Mouse (Mus musculus): ENCODE measurements around the gene Neurl1b. TPM values are rescaled to one million over a fixed set of nuclear protein-coding genes. Genes with fewer than 3 reads are reported as not detected.

Neurl1b gene
- polyA plus RNA-seq, 1 experiment: 22.0 TPM

DNA sequence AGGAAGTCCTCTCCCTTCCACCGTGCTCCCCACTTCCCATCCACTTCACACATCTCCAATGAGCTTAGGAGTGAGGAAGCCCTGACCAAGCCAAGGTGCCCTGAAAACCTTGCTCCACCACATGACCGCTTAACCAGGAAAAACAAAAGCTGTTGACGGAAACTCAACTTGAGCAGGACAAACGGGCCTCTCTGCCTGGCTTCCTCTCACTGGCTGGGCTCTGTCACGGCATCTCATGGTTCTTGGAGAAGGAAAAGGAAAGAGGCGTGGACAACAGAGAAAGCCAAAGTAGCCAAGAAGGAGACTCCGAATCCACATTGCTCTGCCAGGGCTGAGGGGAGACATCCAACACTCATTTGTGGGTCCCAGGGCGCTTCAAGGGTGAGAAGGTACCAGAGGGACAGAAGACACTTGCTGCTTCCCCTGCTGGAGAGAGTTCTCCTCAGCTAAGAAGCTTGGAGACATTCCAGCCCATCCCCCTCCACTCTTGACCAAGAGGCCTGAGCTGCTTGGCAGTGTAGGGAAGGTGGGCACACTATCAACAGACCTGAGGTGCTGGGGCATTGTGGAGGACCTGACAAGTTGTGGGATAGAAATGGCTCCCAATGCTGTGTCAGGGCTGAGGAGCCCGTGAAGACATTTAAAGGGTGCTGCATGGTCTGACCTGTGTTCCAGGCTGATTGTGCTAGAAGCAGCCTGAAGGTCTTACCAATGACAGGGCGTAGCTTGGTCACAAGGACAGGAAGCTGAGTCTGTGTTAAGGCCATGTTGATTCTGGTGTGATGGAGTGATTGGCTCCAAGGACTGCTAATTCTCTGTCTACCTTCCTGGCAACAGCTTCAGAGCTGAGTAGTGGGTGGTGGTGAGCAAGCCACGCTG, 29.1 kb upstream of the Neurl1b start:
- Histone ChIP-seq H3K27ac (ENCODE audit: insufficient read depth, low read depth, low read length) (peak overlapping the region; percentile 65), H3K36me3 (ENCODE audit: control insufficient read depth, insufficient read depth, low read length) (no peaks in the 10 kb centered on the region), H3K4me1 (ENCODE audit: control insufficient read depth, insufficient read depth, low read length) (peaks cover 29% of the 10 kb centered on the region), H3K27me3 (replicated peaks; ENCODE audit: control insufficient read depth, insufficient read depth, low read length) (no peaks in the 10 kb centered on the region), H3K4me3 (ENCODE audit: insufficient read depth, low read depth, low read length) (no peak overlapping the region)
- peak; percentile 84 for DNase-seq
- 82% methylated on average over 11 of the region's 11 CpGs for WGBS
- TF ChIP-seq POLR2A (IDR thresholded peaks at IDR 0.05; ENCODE audit: low read depth, low read length) (no peak), CTCF (conservative IDR thresholded peaks at IDR 0.05; ENCODE audit: insufficient read depth, insufficient read length, low read depth, low read length) (no peak)

- Histone ChIP-seq H3K27ac (ENCODE audit: insufficient read depth, low read depth, low read length) (peak overlapping the region; percentile 65), H3K4me3 (ENCODE audit: insufficient read depth, low read depth, low read length) (no peak overlapping the region)
- TF ChIP-seq CTCF (conservative IDR thresholded peaks at IDR 0.05; ENCODE audit: insufficient read depth, insufficient read length, low read depth, low read length) (no peak), POLR2A (IDR thresholded peaks at IDR 0.05; ENCODE audit: low read depth, low read length) (no peak)
These were observed 28.5 kb upstream of the Neurl1b start for GRCm38 (mm10) chr17:26386131-26386481.

DNA sequence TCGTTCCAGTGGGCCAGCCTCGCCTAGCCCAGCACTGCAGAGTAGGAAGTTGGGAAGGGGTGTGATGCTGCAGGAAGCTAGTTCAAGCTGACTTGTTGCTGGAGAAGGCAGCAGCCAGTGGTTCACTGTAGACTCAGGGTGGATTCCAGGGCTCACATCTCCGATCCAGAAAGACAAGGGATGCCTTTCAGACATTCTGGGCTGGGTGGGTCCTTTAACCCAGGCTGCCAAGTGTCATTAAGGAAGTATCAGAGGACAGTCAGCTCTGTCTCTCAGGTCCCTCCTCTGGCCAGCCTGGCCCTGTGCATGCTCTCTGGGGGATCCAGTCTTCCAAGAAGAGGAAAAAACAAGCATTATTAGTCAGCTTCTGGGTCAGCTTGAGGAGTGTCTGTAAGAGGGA, 26.5 kb upstream of the Neurl1b start:
- peak; percentile 49 for DNase-seq
- Histone ChIP-seq H3K27me3 (replicated peaks; ENCODE audit: control insufficient read depth, insufficient read depth, low read length) (no peaks in the 10 kb centered on the region), H3K36me3 (ENCODE audit: control insufficient read depth, insufficient read depth, low read length) (no peaks in the 10 kb centered on the region), H3K4me1 (ENCODE audit: control insufficient read depth, insufficient read depth, low read length) (peaks cover 19% of the 10 kb centered on the region), H3K4me3 (ENCODE audit: insufficient read depth, low read depth, low read length) (no peak overlapping the region), H3K27ac (ENCODE audit: insufficient read depth, low read depth, low read length) (no peak overlapping the region)
- TF ChIP-seq CTCF (conservative IDR thresholded peaks at IDR 0.05; ENCODE audit: insufficient read depth, insufficient read length, low read depth, low read length): no peak
- TF ChIP-seq POLR2A (IDR thresholded peaks at IDR 0.05; ENCODE audit: low read depth, low read length): no peak
- WGBS: 62% methylated on average over 3 of the region's 3 CpGs

More at GRCm38 (mm10) chr17:26386131-26386481, 28.5 kb upstream of the Neurl1b start:
- H3K4me1 ChIP-seq (ENCODE audit: control insufficient read depth, insufficient read depth, low read length): peaks cover 29% of the 10 kb centered on the region
- 78% methylated on average over 3 of the region's 3 CpGs for WGBS
- H3K27me3 ChIP-seq (replicated peaks; ENCODE audit: control insufficient read depth, insufficient read depth, low read length): no peaks in the 10 kb centered on the region
- no peaks in the 10 kb centered on the region for H3K36me3 ChIP-seq (ENCODE audit: control insufficient read depth, insufficient read depth, low read length)
- no peak for DNase-seq

GRCm38 (mm10) chr17:26389241-26389640, 25.4 kb upstream of the Neurl1b start:
- peak; percentile 74 for DNase-seq
- H3K36me3 ChIP-seq (ENCODE audit: control insufficient read depth, insufficient read depth, low read length): no peaks in the 10 kb centered on the region
- TF ChIP-seq CTCF (conservative IDR thresholded peaks at IDR 0.05; ENCODE audit: insufficient read depth, insufficient read length, low read depth, low read length) (no peak), POLR2A (IDR thresholded peaks at IDR 0.05; ENCODE audit: low read depth, low read length) (no peak)
- H3K27ac ChIP-seq (ENCODE audit: insufficient read depth, low read depth, low read length): no peak overlapping the region
- H3K4me3 ChIP-seq (ENCODE audit: insufficient read depth, low read depth, low read length): no peak overlapping the region
- H3K4me1 ChIP-seq (ENCODE audit: control insufficient read depth, insufficient read depth, low read length): 0 out of 2 replicates have a peak, but pooled peaks cover 9% of the 10 kb centered on the region
- no peaks in the 10 kb centered on the region for H3K27me3 ChIP-seq (replicated peaks; ENCODE audit: control insufficient read depth, insufficient read depth, low read length)
- WGBS: 84% methylated on average over 9 of the region's 9 CpGs

DNA sequence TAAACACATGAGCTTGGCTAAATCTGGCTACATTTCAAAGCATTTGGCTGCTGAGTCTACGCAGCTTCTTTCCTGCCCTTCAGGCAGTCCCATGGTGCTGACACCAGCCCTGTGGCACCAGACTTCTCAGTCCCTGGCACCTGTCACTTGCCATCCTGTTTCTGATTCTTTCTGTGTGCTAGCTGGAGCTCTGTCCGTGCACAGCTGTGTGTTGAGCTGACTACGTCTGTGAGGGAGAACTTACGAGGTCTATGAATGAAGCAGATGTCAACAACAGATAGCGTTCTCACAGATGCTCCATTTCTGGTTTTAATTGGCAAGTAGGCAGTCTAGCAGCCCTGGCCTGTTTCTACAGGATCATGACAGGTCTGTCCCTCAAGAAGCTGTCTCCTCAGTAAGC, 24.0 kb upstream of the Neurl1b start:
- no peak overlapping the region for H3K27ac ChIP-seq (ENCODE audit: insufficient read depth, low read depth, low read length)
- 88% methylated on average over 5 of the region's 5 CpGs for WGBS

DNA sequence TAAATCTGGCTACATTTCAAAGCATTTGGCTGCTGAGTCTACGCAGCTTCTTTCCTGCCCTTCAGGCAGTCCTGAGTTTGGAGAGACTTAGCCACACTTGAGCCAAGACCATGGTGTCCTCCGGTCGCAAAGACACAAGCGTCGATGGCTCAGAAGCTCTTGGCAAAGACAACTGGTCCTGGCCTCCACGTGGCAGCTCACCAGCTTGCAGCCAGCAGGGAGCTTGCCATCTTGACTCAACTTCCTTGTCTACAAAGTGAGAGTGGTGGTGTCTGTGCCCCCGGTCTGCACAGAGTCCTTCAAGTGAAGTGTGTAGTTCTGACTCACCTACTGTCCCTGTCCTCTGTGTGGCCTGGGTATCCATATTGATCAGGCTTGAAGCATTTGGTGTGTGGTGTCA, 22.3 kb upstream of the Neurl1b start:
- 0 out of 2 replicates have a peak, but pooled peaks cover 1% of the 10 kb centered on the region for H3K4me1 ChIP-seq (ENCODE audit: control insufficient read depth, insufficient read depth, low read length)
- no peak for DNase-seq
- TF ChIP-seq POLR2A (IDR thresholded peaks at IDR 0.05; ENCODE audit: low read depth, low read length): no peak
- no peak for TF ChIP-seq CTCF (conservative IDR thresholded peaks at IDR 0.05; ENCODE audit: insufficient read depth, insufficient read length, low read depth, low read length)
- 87% methylated on average over 7 of the region's 7 CpGs for WGBS
- H3K4me3 ChIP-seq (ENCODE audit: insufficient read depth, low read depth, low read length): no peak overlapping the region
- no peak overlapping the region for H3K27ac ChIP-seq (ENCODE audit: insufficient read depth, low read depth, low read length)
- no peaks in the 10 kb centered on the region for H3K27me3 ChIP-seq (replicated peaks; ENCODE audit: control insufficient read depth, insufficient read depth, low read length)
- no peaks in the 10 kb centered on the region for H3K36me3 ChIP-seq (ENCODE audit: control insufficient read depth, insufficient read depth, low read length)

More for the DNA sequence above, 24.0 kb upstream of the Neurl1b start:
- no peaks in the 10 kb centered on the region for H3K36me3 ChIP-seq (ENCODE audit: control insufficient read depth, insufficient read depth, low read length)
- H3K4me3 ChIP-seq (ENCODE audit: insufficient read depth, low read depth, low read length): no peak overlapping the region
- no peak for TF ChIP-seq POLR2A (IDR thresholded peaks at IDR 0.05; ENCODE audit: low read depth, low read length)
- no peak for TF ChIP-seq CTCF (conservative IDR thresholded peaks at IDR 0.05; ENCODE audit: insufficient read depth, insufficient read length, low read depth, low read length)
- 0 out of 2 replicates have a peak, but pooled peaks cover 6% of the 10 kb centered on the region for H3K4me1 ChIP-seq (ENCODE audit: control insufficient read depth, insufficient read depth, low read length)
- DNase-seq: no peak
- H3K27me3 ChIP-seq (replicated peaks; ENCODE audit: control insufficient read depth, insufficient read depth, low read length): no peaks in the 10 kb centered on the region

GRCm38 (mm10) chr17:26396765-26397164, 17.9 kb upstream of the Neurl1b start:
- peak overlapping the region; percentile 47; the same call in 1 of the 2 replicates for H3K27ac ChIP-seq (ENCODE audit: insufficient read depth, low read depth, low read length)
- WGBS: 66% methylated on average over 3 of the region's 3 CpGs

More at GRCm38 (mm10) chr17:26396765-26397164, 17.9 kb upstream of the Neurl1b start:
- Histone ChIP-seq H3K4me3 (ENCODE audit: insufficient read depth, low read depth, low read length) (no peak overlapping the region), H3K4me1 (ENCODE audit: control insufficient read depth, insufficient read depth, low read length) (no peaks in the 10 kb centered on the region), H3K36me3 (ENCODE audit: control insufficient read depth, insufficient read depth, low read length) (no peaks in the 10 kb centered on the region), H3K27me3 (replicated peaks; ENCODE audit: control insufficient read depth, insufficient read depth, low read length) (no peaks in the 10 kb centered on the region)
- no peak for DNase-seq
- TF ChIP-seq POLR2A (IDR thresholded peaks at IDR 0.05; ENCODE audit: low read depth, low read length) (no peak), CTCF (conservative IDR thresholded peaks at IDR 0.05; ENCODE audit: insufficient read depth, insufficient read length, low read depth, low read length) (no peak)
